Mouse (Mus musculus) MEL (cell line): ENCODE data around the gene Sag. TPM values are rescaled to one million over a fixed set of nuclear protein-coding genes. Genes with fewer than 3 reads are reported as not detected.

Source experiments
- DNase-seq: peaks from one replicate; pipeline ENCODE4 v3.0.0; 2011; ENCODE audit warnings: low read depth, low spot score
- H3K27ac ChIP-seq: 2 replicates; pipeline ENCODE4 v1.5.1; 2012; ENCODE audit warnings: low read depth, mild to moderate bottlenecking, control low read depth, low read length, moderate library complexity; ENCODE audit not compliant: control insufficient read depth
- H3K27me3 ChIP-seq, 2 experiments: fragments of 150-350 bp in 1 of 2; sonication (generic) in 1 of 2; 2 replicates each; pipeline ENCODE4 v1.6.1; 2012; ENCODE audit warnings: low read length in 2 of 2, mild to moderate bottlenecking in 2 of 2, improper control_type of control experiment in 1 of 2, moderate library complexity in 1 of 2; ENCODE audit not compliant: insufficient read depth in 2 of 2, control insufficient read depth in 1 of 2
- H3K36me3 ChIP-seq, 2 experiments: 2 replicates each; pipeline ENCODE4 v1.6.1; 2012 to 2014; ENCODE audit warnings: low read length in 2 of 2, improper control_type of control experiment in 1 of 2, inconsistent platforms in 1 of 2, mild to moderate bottlenecking in 1 of 2; ENCODE audit not compliant: insufficient read depth in 2 of 2, control insufficient read depth in 1 of 2
- H3K4me1 ChIP-seq, 2 experiments: fragments of 150-350 bp in 1 of 2; sonication (generic) in 1 of 2; 2 replicates each; pipeline ENCODE4 v1.6.1; 2012; ENCODE audit warnings: low read length in 2 of 2, improper control_type of control experiment in 1 of 2, mild to moderate bottlenecking in 1 of 2; ENCODE audit not compliant: insufficient read depth in 2 of 2, control insufficient read depth in 1 of 2
- H3K4me3 ChIP-seq, 2 experiments: fragments of 150-350 bp in 1 of 2; sonication (generic) in 1 of 2; 2 replicates each; pipeline ENCODE4 v1.5.1; 2012; ENCODE audit warnings: low read depth in 2 of 2, low read length in 2 of 2, mild to moderate bottlenecking in 2 of 2, moderate library complexity in 2 of 2, control low read depth in 1 of 2, improper control_type of control experiment in 1 of 2; ENCODE audit not compliant: control insufficient read depth in 1 of 2, insufficient read depth in 1 of 2
- H3K79me2 ChIP-seq: 2 replicates; pipeline ENCODE4 v1.6.1; 2012; ENCODE audit warnings: mild to moderate bottlenecking, low read length, moderate library complexity; ENCODE audit not compliant: control insufficient read depth, poor library complexity, insufficient read depth
- H3K9ac ChIP-seq: 2 replicates; pipeline ENCODE4 v1.6.1; 2012; ENCODE audit warnings: low read depth, mild to moderate bottlenecking, control low read depth, low read length, moderate library complexity; ENCODE audit not compliant: control insufficient read depth, poor library complexity, severe bottlenecking
- H3K9me3 ChIP-seq: fragments of 150-350 bp; sonication (generic); replicated peaks from 2 replicates; pipeline ENCODE4 v1.6.1; 2012; ENCODE audit warnings: mild to moderate bottlenecking, low read length, improper control_type of control experiment, moderate library complexity; ENCODE audit not compliant: insufficient read depth
- CHD2 ChIP-seq: IDR thresholded peaks from 2 replicates; pipeline ENCODE4 v1.6.1; 2011; ENCODE audit warnings: low read length, improper control_type of control experiment
- CTCF ChIP-seq, 3 experiments: IDR thresholded peaks in 2 of 3; conservative IDR thresholded peaks in 1 of 3; 2 replicates each; pipeline ENCODE4 v1.5.1; 2011 to 2012; ENCODE audit warnings: low read length in 3 of 3, low read depth in 2 of 3, mild to moderate bottlenecking in 2 of 3, improper control_type of control experiment in 1 of 3, inconsistent platforms in 1 of 3, mixed read lengths in 1 of 3, moderate library complexity in 1 of 3; ENCODE audit not compliant: control insufficient read depth in 1 of 3, insufficient read depth in 1 of 3, poor library complexity in 1 of 3, severe bottlenecking in 1 of 3
- E2F4 ChIP-seq: IDR thresholded peaks from 2 replicates; pipeline ENCODE4 v1.6.1; 2011; ENCODE audit warnings: low read depth, low read length, improper control_type of control experiment, borderline replicate concordance
- ELF1 ChIP-seq: IDR thresholded peaks from 2 replicates; pipeline ENCODE4 v1.6.1; 2014; ENCODE audit warnings: low read depth, mild to moderate bottlenecking, inconsistent platforms, low read length, improper control_type of control experiment, moderate library complexity
- ETS1 ChIP-seq: IDR thresholded peaks from 2 replicates; pipeline ENCODE4 v1.6.1; 2012; ENCODE audit warnings: low read depth, mild to moderate bottlenecking, inconsistent platforms, low read length, improper control_type of control experiment, moderate library complexity
- GATA1 ChIP-seq: IDR thresholded peaks from 2 replicates; pipeline ENCODE4 v1.6.1; 2011; ENCODE audit warnings: low read depth, low read length, improper control_type of control experiment
- HCFC1 ChIP-seq: IDR thresholded peaks from 2 replicates; pipeline ENCODE4 v1.6.1; 2012; ENCODE audit warnings: low read depth, mild to moderate bottlenecking, inconsistent platforms, low read length, improper control_type of control experiment, moderate library complexity
- JUND ChIP-seq: IDR thresholded peaks from 2 replicates; pipeline ENCODE4 v1.6.1; 2011; ENCODE audit warnings: low read depth, mild to moderate bottlenecking, improper control_type of control experiment, low read length
- MAFK ChIP-seq: IDR thresholded peaks from 2 replicates; pipeline ENCODE4 v1.6.1; 2011; ENCODE audit warnings: low read depth, mild to moderate bottlenecking, low read length, improper control_type of control experiment, borderline replicate concordance
- MAZ ChIP-seq: IDR thresholded peaks from 2 replicates; pipeline ENCODE4 v1.6.1; 2012; ENCODE audit warnings: low read depth, mild to moderate bottlenecking, inconsistent platforms, low read length, improper control_type of control experiment
- MXI1 ChIP-seq: IDR thresholded peaks from 2 replicates; pipeline ENCODE4 v1.6.1; 2011; ENCODE audit warnings: mild to moderate bottlenecking, low read depth, low read length, improper control_type of control experiment
- MYB ChIP-seq: IDR thresholded peaks from 2 replicates; pipeline ENCODE4 v1.6.1; 2011; ENCODE audit warnings: mild to moderate bottlenecking, low read depth, low read length, improper control_type of control experiment
- MYC ChIP-seq: IDR thresholded peaks from 2 replicates; pipeline ENCODE4 v1.6.1; 2011; ENCODE audit warnings: low read depth, mild to moderate bottlenecking, low read length, improper control_type of control experiment, moderate library complexity
- NELFE ChIP-seq: IDR thresholded peaks from 2 replicates; pipeline ENCODE4 v1.6.1; 2011; ENCODE audit warnings: low read depth, low read length, improper control_type of control experiment
- POLR2A ChIP-seq, 2 experiments: IDR thresholded peaks; 2 replicates each; pipeline ENCODE4 v1.6.1; 2011 to 2012; ENCODE audit warnings: low read length in 2 of 2, mild to moderate bottlenecking in 2 of 2, control low read depth in 1 of 2, improper control_type of control experiment in 1 of 2, low read depth in 1 of 2, moderate library complexity in 1 of 2; ENCODE audit not compliant: control insufficient read depth in 1 of 2, insufficient read depth in 1 of 2, poor library complexity in 1 of 2
- POLR2AphosphoS2 ChIP-seq: IDR thresholded peaks from 2 replicates; pipeline ENCODE4 v1.6.1; 2011; ENCODE audit warnings: low read length, improper control_type of control experiment
- RCOR1 ChIP-seq: IDR thresholded peaks from 2 replicates; pipeline ENCODE4 v1.6.1; 2012; ENCODE audit warnings: low read depth, mild to moderate bottlenecking, inconsistent platforms, low read length, improper control_type of control experiment
- SMC3 ChIP-seq: IDR thresholded peaks from 2 replicates; pipeline ENCODE4 v1.6.1; 2011; ENCODE audit warnings: low read depth, low read length, improper control_type of control experiment
- TAL1 ChIP-seq: IDR thresholded peaks from 2 replicates; pipeline ENCODE4 v1.6.1; 2012; ENCODE audit warnings: mild to moderate bottlenecking, inconsistent platforms, low read length, moderate library complexity, mixed read lengths
- TBP ChIP-seq: IDR thresholded peaks from 2 replicates; pipeline ENCODE4 v1.8.0; 2011; ENCODE audit warnings: low read depth, low read length, improper control_type of control experiment
- UBTF ChIP-seq: IDR thresholded peaks from 2 replicates; pipeline ENCODE4 v1.6.1; 2012; ENCODE audit warnings: low read depth, mild to moderate bottlenecking, inconsistent platforms, low read length, improper control_type of control experiment, moderate library complexity, borderline replicate concordance; ENCODE audit not compliant: insufficient read depth
- USF1 ChIP-seq: IDR thresholded peaks from 2 replicates; pipeline ENCODE4 v1.6.1; 2014; ENCODE audit warnings: low read depth, mild to moderate bottlenecking, inconsistent platforms, low read length, improper control_type of control experiment, moderate library complexity
- USF2 ChIP-seq, 2 experiments: IDR thresholded peaks; 2 replicates each; pipeline ENCODE4 v1.6.1; 2011 to 2012; ENCODE audit warnings: improper control_type of control experiment in 2 of 2, low read length in 2 of 2, borderline replicate concordance in 1 of 2, inconsistent platforms in 1 of 2, low read depth in 1 of 2, mild to moderate bottlenecking in 1 of 2; ENCODE audit not compliant: insufficient read depth in 1 of 2
- ZC3H11A ChIP-seq: IDR thresholded peaks from 2 replicates; pipeline ENCODE4 v1.6.1; 2012; ENCODE audit warnings: low read depth, mild to moderate bottlenecking, inconsistent platforms, low read length, improper control_type of control experiment
- ZKSCAN1 ChIP-seq: IDR thresholded peaks from 2 replicates; pipeline ENCODE4 v1.6.1; 2012; ENCODE audit warnings: low read depth, mild to moderate bottlenecking, inconsistent platforms, low read length, improper control_type of control experiment, moderate library complexity
- ZMIZ1 ChIP-seq: IDR thresholded peaks from 2 replicates; pipeline ENCODE4 v1.6.1; 2012; ENCODE audit warnings: low read depth, mild to moderate bottlenecking, inconsistent platforms, low read length, improper control_type of control experiment, moderate library complexity
- ZNF384 ChIP-seq: IDR thresholded peaks from 2 replicates; pipeline ENCODE4 v1.6.1; 2012; ENCODE audit warnings: low read depth, mild to moderate bottlenecking, inconsistent platforms, low read length, improper control_type of control experiment
- polyA plus RNA-seq, 2 experiments: library from polyadenylated mRNA; stranded (reverse) in 1 of 2; unstranded in 1 of 2; fragments of >175 nt in 1 of 2; fragments of >200 nt in 1 of 2; gene quantifications; 2 replicates each; pipeline versions ENCODE4 v1.2.1 to v1.2.4; 2012; ENCODE audit warnings: low replicate concordance in 2 of 2, low read depth in 1 of 2; ENCODE audit not compliant: insufficient read length in 2 of 2, insufficient read depth in 1 of 2, missing spikeins in 1 of 2
- total RNA-seq: library from RNA; depleted of rRNA; stranded (reverse); fragments of 300-350 nt; gene quantifications from 2 replicates; pipeline ENCODE4 v1.2.3, GENCODE M21; 2012

The Sag gene
- total and polyA plus RNA-seq, 3 experiments, result 2.5 to 4.1 TPM; not detected in 1

- Histone ChIP-seq H3K79me2 (peaks cover 56% of the 10 kb centered on the region), H3K27me3 (no peaks in the 10 kb centered on the region), H3K9me3 (no peaks in the 10 kb centered on the region), H3K4me1 (peaks cover 10 to 20% of the 10 kb centered on the region in 2 experiments), H3K36me3 (peaks cover 0 to 17% of the 10 kb centered on the region in 2 experiments; a peak in 2 of 4 replicates), H3K9ac (no peak overlapping the region), H3K4me3 (no peak overlapping the region), H3K27ac (no peak overlapping the region)
- TF ChIP-seq HCFC1, result no peak
- TF ChIP-seq MAFK, result no peak
- TF ChIP-seq UBTF, result no peak
- no peak for TF ChIP-seq MXI1
- no peak for TF ChIP-seq SMC3
- no peak for TF ChIP-seq ZNF384
- no peak for TF ChIP-seq ZMIZ1
- TF ChIP-seq GATA1, result no peak
- no peak for TF ChIP-seq MYC
- TF ChIP-seq E2F4, result no peak
- no peak for TF ChIP-seq MYB
- TF ChIP-seq NELFE, result no peak
- no peak for TF ChIP-seq ETS1
- no peak for TF ChIP-seq POLR2A (IDR thresholded peaks at IDR 0.05; ENCODE audit: control insufficient read depth in 1 of 2, insufficient read depth in 1 of 2, low read depth in 1 of 2, low read length in 2 of 2, poor library complexity in 1 of 2)
- no peak for TF ChIP-seq CHD2
- TF ChIP-seq MAZ, result no peak
- no peak for TF ChIP-seq JUND
- TF ChIP-seq CTCF (IDR thresholded peaks at IDR 0.05 in 2 of 3, conservative IDR thresholded peaks at IDR 0.05 in 1 of 3; ENCODE audit: control insufficient read depth in 1 of 3, insufficient read depth in 1 of 3, low read depth in 2 of 3, low read length in 3 of 3, poor library complexity in 1 of 3, severe bottlenecking in 1 of 3), result no peak
- DNase-seq, result no peak
Measured at GRCm38 (mm10) chr1:87855522-87855921, 52.0 kb downstream of the Sag start.

GRCm38 (mm10) chr1:87856823-87857222 lies 53.3 kb downstream of the Sag start:
- H3K4me1 ChIP-seq, result peaks cover 10 to 23% of the 10 kb centered on the region in 2 experiments
- H3K4me3 ChIP-seq, result no peak overlapping the region
- no peaks in the 10 kb centered on the region for H3K27me3 ChIP-seq
- H3K9ac ChIP-seq, result no peak overlapping the region
- H3K27ac ChIP-seq, result no peak overlapping the region
- no peaks in the 10 kb centered on the region for H3K9me3 ChIP-seq
- no peak for DNase-seq
- H3K36me3 ChIP-seq, result peaks cover 0 to 17% of the 10 kb centered on the region in 2 experiments; a peak in 2 of 4 replicates
- H3K79me2 ChIP-seq, result peaks cover 60% of the 10 kb centered on the region
- no peak for TF ChIP-seq USF2 (IDR thresholded peaks at IDR 0.05; ENCODE audit: borderline replicate concordance in 1 of 2, insufficient read depth in 1 of 2, low read depth in 1 of 2, low read length in 2 of 2)
- no peak for TF ChIP-seq ZKSCAN1
- TF ChIP-seq ZC3H11A, result no peak
- TF ChIP-seq ELF1, result no peak
- no peak for TF ChIP-seq POLR2AphosphoS2
- no peak for TF ChIP-seq ZNF384
- no peak for TF ChIP-seq ETS1
- TF ChIP-seq JUND, result no peak
- TF ChIP-seq RCOR1, result no peak
- no peak for TF ChIP-seq HCFC1
- no peak for TF ChIP-seq USF1
- TF ChIP-seq E2F4, result no peak
- no peak for TF ChIP-seq TBP
- no peak for TF ChIP-seq MYC
- no peak for TF ChIP-seq TAL1
- TF ChIP-seq, all 39 proteins: peak for 0
